10 mouse cellular contexts compared by ENCODE assay signal in genomic region chr4:116830070-116830368, GRCm38 (mm10). TPM values are rescaled to one million over a fixed set of nuclear protein-coding genes. Genes with fewer than 3 reads are reported as not detected.
DNase-seq lines count a peak whose midpoint lies in the region; ATAC-seq and TF ChIP-seq lines count a peak whose summit lies in the region.
"Had no signal": no experiment of that assay in that cellular context is flagged by ENCODE, and none has a peak within 500 bp of the region (broad histone marks: within the 10 kb centered on the region; RNA-seq: fewer than 3 reads in every experiment).

No protein-coding gene starts in this region.

- ATAC-seq in hindbrain, embryonic 11.5 days (ENCODE audit: low FRiP score) = peak; percentile 83
- ATAC-seq: activated CD4-positive, CD25-positive, alpha-beta regulatory T cell, adult 4 months had no signal

- no peaks in the 10 kb centered on the region for H3K4me1 ChIP-seq in hindbrain, embryonic 11.5 days (replicated peaks; ENCODE audit: control insufficient read depth, insufficient read depth, low read length)

- peak; percentile 33 for DNase-seq in ZHBTc4 (ENCODE audit: low read depth, low spot score)
- DNase-seq in embryo, embryonic 9.5 days (ENCODE audit: extremely low spot score) = peak; percentile 50
- DNase-seq in hindbrain, embryonic 11.5 days (ENCODE audit: low spot score) = peak; percentile 64
- peak; percentile 57 for DNase-seq in neural tube, embryonic 10.5 days (ENCODE audit: extremely low spot score, low spot score)
- DNase-seq in gastrocnemius, adult 2 months = no peak
- DNase-seq in B cell, adult 2 months = no peak
- DNase-seq in gastrocnemius, postnatal 10 days = no peak
- DNase-seq: left cerebral cortex, postnatal 4 days; lung, adult 2 months had no signal

- H3K27ac ChIP-seq in hindbrain, embryonic 11.5 days (ENCODE audit: low read depth, low read length) = peak overlapping the region; percentile 73
- H3K27ac ChIP-seq in gastrocnemius, adult 2 months = no peak overlapping the region

- no peaks in the 10 kb centered on the region for H3K27me3 ChIP-seq in hindbrain, embryonic 11.5 days (ENCODE audit: control insufficient read depth, insufficient read depth, low read length)

- no peak overlapping the region for H3K4me3 ChIP-seq in hindbrain, embryonic 11.5 days (ENCODE audit: low read depth, low read length)
- no peak overlapping the region for H3K4me3 ChIP-seq in gastrocnemius, adult 2 months

- H3K4me2 ChIP-seq in hindbrain, embryonic 11.5 days (replicated peaks; ENCODE audit: low read depth, low read length) = no peak overlapping the region

- no peak for TF ChIP-seq CTCF in gastrocnemius, adult 2 months (IDR thresholded peaks at IDR 0.05)

- WGBS in hindbrain, embryonic 11.5 days = 11% methylated on average over 6 of the region's 6 CpGs

- 0 out of 2 replicates have a peak overlapping the region, but pooled peaks have one; percentile 38 for H3K9ac ChIP-seq in hindbrain, embryonic 11.5 days (ENCODE audit: low read depth, low read length)

- intact Hi-C loops in gastrocnemius, adult 2 months (cut with DNase I) = no loop called here

- no peaks in the 10 kb centered on the region for H3K36me3 ChIP-seq in hindbrain, embryonic 11.5 days (ENCODE audit: control insufficient read depth, insufficient read depth, low read length)

- no peaks in the 10 kb centered on the region for H3K9me3 ChIP-seq in hindbrain, embryonic 11.5 days (ENCODE audit: control insufficient read depth, low read length)

RNA-seq across cellular contexts. Expression of gene Hpdl, which starts 8.5 kb away (rescaled TPM):
- 0.63 and 1.0 TPM in 2 replicates for polyA plus RNA-seq in hindbrain, embryonic 11.5 days (2014; fragmentation: Nextera tagmentation; extraction: Ambion mirVana)
- total RNA-seq in gastrocnemius, adult 2 months (2021) = 1 to 10 TPM; 1.5 to 1.9 TPM
- 1 to 10 TPM; 1.5 to 2.3 TPM for total RNA-seq in gastrocnemius, postnatal 10 days (2021)

RNA-seq across cellular contexts. Expression of gene Mutyh, which starts 22.5 kb away (rescaled TPM):
- 14.4 and 16.6 TPM in 2 replicates for polyA plus RNA-seq in hindbrain, embryonic 11.5 days (2014; fragmentation: Nextera tagmentation; extraction: Ambion mirVana)
- total RNA-seq in gastrocnemius, adult 2 months (2021) = 1 to 10 TPM in 1 of 2 experiments, under 1 TPM in 1; 0.87 to 1.8 TPM
- total RNA-seq in gastrocnemius, postnatal 10 days (2021) = 1 to 10 TPM; 1.4 to 3.9 TPM

RNA-seq across cellular contexts. Expression of gene Toe1, which starts 22.6 kb away (rescaled TPM):
- polyA plus RNA-seq in hindbrain, embryonic 11.5 days (2014; fragmentation: Nextera tagmentation; extraction: Ambion mirVana) = 33.4 and 34.0 TPM in 2 replicates
- total RNA-seq in gastrocnemius, adult 2 months (2021) = 1 to 10 TPM; 4.1 to 5.4 TPM
- total RNA-seq in gastrocnemius, postnatal 10 days (2021) = 10 to 100 TPM in 1 of 2 experiments, 1 to 10 TPM in 1; 8.3 to 11.7 TPM

RNA-seq across cellular contexts. Expression of gene Zswim5, which starts 47.2 kb away (rescaled TPM):
- polyA plus RNA-seq in hindbrain, embryonic 11.5 days (2014; fragmentation: Nextera tagmentation; extraction: Ambion mirVana) = 9.8 and 10.4 TPM in 2 replicates
- total RNA-seq in gastrocnemius, adult 2 months (2021) = under 1 TPM in 1 of 2 experiments, not detected in 1; 0.14 TPM
- under 1 TPM; 0.35 to 0.47 TPM for total RNA-seq in gastrocnemius, postnatal 10 days (2021)
- polyA plus RNA-seq: activated CD4-positive, CD25-positive, alpha-beta regulatory T cell, adult 4 months had no signal

Comparison
In these comparisons a context has a peak if more than half of its experiments do, and no peak if none do; other contexts are left out.
1. DNase-seq: peak in ZHBTc4 (single experiment), embryo, embryonic 9.5 days (single experiment), hindbrain, embryonic 11.5 days (single experiment) and neural tube, embryonic 10.5 days (single experiment); none in gastrocnemius, adult 2 months (single experiment), B cell, adult 2 months (0 of 2) and gastrocnemius, postnatal 10 days (single experiment).